Mouse (Mus musculus): Measurements from ENCODE around the gene Tcaf2.

- TF ChIP-seq CTCF (IDR thresholded peaks at IDR 0.05; ENCODE audit: low read depth, low read length) (no peak), GATA2 (IDR thresholded peaks at IDR 0.05; ENCODE audit: borderline replicate concordance, low read depth, low read length) (no peak), GATA1 (IDR thresholded peaks at IDR 0.05; ENCODE audit: borderline replicate concordance, low read length) (no peak), POLR2AphosphoS5 (IDR thresholded peaks at IDR 0.05; ENCODE audit: insufficient replicate concordance, low read depth, low read length) (no peak), TAL1 (conservative IDR thresholded peaks at IDR 0.05; ENCODE audit: low read depth, low read length) (no peak)
Measured at GRCm38 (mm10) chr6:42577433-42577832, 67.6 kb downstream of the Tcaf2 start.
